Mouse (Mus musculus) gastrocnemius, adult 2 months (tissue): ENCODE measurements at regions not wholly inside any gene's neighbourhood (a gene's known extent, or its start where the extent isn't known, plus 50 kb on each side); places are given as distances from the start of the nearest gene placed in this dataset.
A peak's percentile ranks its signal among the peaks of the same experiment; 100 is the strongest.
"Not testable (repeated sequence)": the region's sequence is repeated elsewhere in the genome, so short reads cannot be mapped to it uniquely, and the experiment has no call there.

ENCODE experiments used
- DNase-seq: peaks from one replicate; pipeline ENCODE4 v3.0.0; 2022
- H3K27ac ChIP-seq: fragments of 200-600 bp; 2 replicates; pipeline ENCODE4 v1.8.1; 2022; ENCODE audit warnings: mild to moderate bottlenecking
- H3K4me3 ChIP-seq: fragments of 200-600 bp; 2 replicates; pipeline ENCODE4 v1.8.1; 2022; ENCODE audit warnings: mild to moderate bottlenecking, moderate library complexity
- CTCF ChIP-seq: fragments of 200-600 bp; IDR thresholded peaks from 2 replicates; pipeline ENCODE4 v1.8.1; 2022; ENCODE audit warnings: antibody characterized with exemption, mild to moderate bottlenecking, moderate library complexity
- intact Hi-C: fragments of 180-260 bp; cut with DNase I; formaldehyde crosslinking; loops from one replicate; pipeline ENCODE4 v1.15.1; 2025

DNA sequence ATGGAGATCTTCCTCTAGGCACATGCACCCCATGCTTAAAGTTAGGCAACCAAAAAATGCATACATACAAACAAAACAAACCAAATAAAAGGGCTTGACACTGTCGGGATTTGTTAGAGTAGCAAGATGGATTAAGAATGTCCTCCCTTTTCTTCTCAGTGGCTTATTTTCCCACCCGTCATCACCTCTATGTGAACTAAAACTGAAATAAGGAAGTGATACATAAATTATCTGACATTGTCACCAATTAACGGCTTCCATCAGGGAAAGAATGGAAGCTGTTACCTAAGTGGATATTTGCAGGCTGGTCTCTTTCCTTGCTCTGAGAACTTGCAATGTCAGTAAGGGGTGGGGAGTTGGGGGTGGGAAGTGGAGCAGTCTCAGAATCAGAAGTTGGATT is 541.5 kb downstream of the Diaph3 start:
- Histone ChIP-seq H3K27ac (no peak overlapping the region), H3K4me3 (no peak overlapping the region)
- no peak for TF ChIP-seq CTCF
- DNase-seq = no peak
- intact Hi-C loops = no loop called here

DNA sequence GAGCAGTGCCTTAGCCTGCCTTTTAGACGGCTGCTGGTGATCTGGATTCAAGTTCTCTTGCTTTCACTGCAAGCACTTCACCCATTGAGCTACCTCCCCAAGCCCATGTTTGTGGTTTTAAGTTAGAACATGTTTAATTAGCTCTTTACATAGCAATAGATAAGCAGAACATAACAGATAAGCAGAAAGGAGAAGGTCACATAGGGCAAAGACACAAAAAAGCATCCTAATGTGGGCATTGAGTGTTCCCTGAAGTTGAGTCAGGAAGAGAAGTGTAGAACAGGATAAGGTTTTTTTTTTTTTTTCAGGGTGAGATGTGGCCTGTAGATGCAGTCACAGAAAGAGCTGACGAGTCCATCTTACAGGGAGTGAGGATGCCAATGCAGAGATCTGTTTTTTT is 552.5 kb downstream of the Diaph3 start:
- no peak for TF ChIP-seq CTCF
- no peak overlapping the region for H3K27ac ChIP-seq
- intact Hi-C loops = no loop called here
- H3K4me3 ChIP-seq = no peak overlapping the region
- no peak for DNase-seq

DNA sequence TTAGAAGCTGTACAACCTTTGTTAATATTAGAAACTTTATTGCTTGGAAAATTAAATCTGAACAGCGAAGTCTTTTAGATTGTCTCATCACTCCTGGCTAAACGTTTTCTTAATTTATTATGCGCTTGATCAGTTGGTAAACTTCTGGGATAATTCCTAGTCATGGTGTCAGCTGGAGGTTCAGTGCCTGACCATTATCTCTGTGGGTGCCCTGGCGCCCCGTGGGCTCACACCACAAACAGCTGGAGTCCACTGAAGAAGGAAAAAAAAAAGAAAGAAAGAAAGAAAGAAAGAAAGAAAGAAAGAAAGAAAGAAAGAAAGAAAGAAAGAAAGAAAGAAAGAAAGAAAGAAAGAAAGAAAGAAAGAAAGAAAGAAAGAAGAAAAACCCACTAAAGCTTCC is 555.1 kb downstream of the Diaph3 start:
- H3K4me3 ChIP-seq, H3K27ac ChIP-seq, DNase-seq, intact Hi-C loops: not testable (repeated sequence)

DNA sequence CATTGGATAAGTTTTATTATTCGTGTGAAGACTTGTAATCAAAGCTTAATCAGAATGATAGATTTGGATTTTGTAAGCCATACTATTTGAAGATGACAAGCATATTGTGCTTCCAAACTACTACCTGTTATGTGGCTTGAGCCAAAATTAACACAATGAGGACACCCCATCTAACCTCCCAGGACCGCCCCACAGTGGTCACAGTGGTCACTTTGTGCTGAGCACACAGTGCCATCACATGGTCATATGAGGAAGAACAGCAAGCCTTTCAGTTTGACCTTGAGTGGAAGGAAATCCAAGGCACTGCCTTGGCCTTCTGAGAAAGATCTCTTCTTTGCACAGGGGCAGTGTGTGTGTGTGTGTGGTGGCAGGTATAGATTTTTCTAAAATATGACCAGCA is 578.3 kb downstream of the Diaph3 start:
- DNase-seq = no peak
- TF ChIP-seq CTCF = peak; percentile 67
- H3K4me3 ChIP-seq = no peak overlapping the region
- no peak overlapping the region for H3K27ac ChIP-seq
- intact Hi-C loops = no loop called here

DNA sequence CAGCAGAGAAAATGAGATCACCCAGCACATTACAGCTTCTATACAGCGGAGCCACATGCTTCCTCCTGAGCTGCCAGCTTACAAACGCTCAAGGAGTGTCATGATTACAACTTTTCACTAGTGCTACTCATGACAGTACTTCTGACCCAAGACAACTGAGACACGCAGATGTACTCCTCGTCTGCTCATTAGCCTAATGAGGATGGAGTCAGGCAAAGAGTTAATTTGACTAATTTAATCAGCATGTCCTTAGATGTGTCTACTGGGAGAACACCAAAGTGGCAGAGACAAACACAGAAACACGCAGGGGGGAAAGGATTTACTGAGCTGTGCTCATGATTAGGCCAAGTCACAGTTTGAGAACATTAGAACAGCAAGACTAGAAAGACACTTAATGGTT is 603.0 kb downstream of the Diaph3 start:
- H3K4me3 ChIP-seq = no peak overlapping the region
- DNase-seq = no peak
- intact Hi-C loops = no loop called here
- no peak overlapping the region for H3K27ac ChIP-seq
- TF ChIP-seq CTCF = no peak

DNA sequence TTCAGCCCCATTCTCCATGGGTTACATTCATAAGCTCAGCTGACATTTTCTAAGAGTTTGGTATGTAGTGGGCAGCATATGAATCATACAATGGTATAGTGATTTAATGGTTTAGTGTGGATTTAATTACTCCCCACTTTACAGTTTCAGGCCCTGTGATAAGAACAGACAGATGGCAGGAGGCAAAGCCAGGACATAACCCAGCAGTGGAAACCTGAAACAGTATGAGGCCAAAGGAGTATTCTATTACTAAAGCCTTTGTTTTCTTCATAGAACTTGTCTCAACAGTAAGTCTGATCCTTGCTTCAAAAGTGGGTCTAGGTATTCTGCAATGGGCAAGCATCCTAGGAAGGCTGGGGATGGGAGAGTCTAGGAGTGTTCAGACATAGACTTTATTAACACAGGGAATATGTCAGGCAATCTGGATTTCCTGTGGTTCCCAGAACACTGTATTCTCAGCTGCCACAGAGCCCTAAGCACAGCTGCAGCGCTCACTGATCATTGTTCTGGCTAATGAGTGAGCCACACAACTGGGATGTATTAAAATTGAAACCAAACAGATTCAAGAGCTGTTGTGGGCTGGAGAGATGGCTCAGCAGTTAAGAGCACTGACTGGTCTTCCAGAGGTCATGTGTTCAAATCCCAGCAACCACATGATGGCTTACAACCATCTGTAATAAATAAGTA is 604.6 kb downstream of the Diaph3 start:
- no peak for TF ChIP-seq CTCF
- DNase-seq = no peak
- intact Hi-C loops = no loop called here
- Histone ChIP-seq H3K4me3 (no peak overlapping the region), H3K27ac (no peak overlapping the region)

DNA sequence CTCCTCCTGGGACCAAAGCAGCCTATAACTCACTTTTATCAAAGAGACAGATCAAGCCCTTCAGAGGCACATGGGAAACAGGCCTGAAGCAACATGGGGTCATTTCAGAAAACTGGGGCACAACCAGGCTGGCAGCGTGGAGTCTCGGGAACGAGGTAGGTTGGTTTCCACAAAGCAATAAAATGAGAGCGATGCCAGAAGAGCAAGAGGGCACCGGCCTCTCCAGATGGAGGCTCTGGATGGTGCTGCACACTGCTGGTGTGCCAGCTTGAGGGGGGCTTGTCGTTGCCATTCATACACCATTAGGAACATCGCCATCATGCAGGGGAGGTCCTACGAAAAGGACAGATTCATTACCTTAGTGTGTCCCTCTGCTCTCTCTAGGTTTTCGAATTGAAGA is 630.6 kb downstream of the Diaph3 start:
- Histone ChIP-seq H3K4me3 (no peak overlapping the region), H3K27ac (no peak overlapping the region)
- intact Hi-C loops = no loop called here
- DNase-seq = no peak
- TF ChIP-seq CTCF = no peak

DNA sequence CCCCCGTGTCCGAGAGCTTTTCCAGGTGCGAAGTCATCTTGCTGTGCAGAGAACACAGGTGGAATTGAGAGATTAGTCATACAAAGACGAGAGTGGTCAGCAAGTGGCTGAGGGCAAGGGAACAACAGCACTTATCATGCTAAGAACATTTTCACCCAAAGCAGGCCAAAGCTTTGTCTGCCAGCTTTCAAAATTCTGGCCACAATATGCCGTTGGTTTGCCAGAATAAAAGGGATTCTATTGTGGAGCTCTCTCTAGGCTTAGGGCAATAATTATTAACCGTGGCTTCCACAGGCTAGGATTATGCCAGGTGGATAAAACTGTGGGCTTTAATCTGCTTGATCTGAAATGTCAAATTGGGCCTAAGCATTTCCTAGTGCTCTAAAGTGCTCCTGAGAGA is 631.3 kb downstream of the Diaph3 start:
- no peak overlapping the region for H3K4me3 ChIP-seq
- TF ChIP-seq CTCF = no peak
- DNase-seq = no peak
- no peak overlapping the region for H3K27ac ChIP-seq
- intact Hi-C loops = no loop called here

DNA sequence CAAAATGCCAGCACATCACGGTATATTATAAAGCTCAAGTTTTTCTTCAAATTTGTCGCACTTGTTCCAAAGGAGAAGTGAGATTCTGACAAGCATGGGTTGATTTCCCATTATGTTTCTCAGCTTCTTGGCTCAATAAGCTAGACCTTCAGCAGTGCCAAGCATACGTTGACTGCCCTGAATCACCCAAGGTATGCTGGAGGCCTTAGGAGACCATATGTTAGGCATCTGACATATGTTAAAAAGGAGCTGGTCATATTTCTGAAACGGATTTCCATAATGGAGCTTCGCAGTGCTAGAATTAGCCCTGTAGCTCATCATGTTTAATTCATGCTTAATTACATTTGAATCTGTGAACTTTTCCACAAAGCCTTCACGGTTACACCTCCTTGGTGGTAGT is 634.7 kb downstream of the Diaph3 start:
- intact Hi-C loops = no loop called here
- DNase-seq = no peak
- Histone ChIP-seq H3K27ac (no peak overlapping the region), H3K4me3 (no peak overlapping the region)
- no peak for TF ChIP-seq CTCF

DNA sequence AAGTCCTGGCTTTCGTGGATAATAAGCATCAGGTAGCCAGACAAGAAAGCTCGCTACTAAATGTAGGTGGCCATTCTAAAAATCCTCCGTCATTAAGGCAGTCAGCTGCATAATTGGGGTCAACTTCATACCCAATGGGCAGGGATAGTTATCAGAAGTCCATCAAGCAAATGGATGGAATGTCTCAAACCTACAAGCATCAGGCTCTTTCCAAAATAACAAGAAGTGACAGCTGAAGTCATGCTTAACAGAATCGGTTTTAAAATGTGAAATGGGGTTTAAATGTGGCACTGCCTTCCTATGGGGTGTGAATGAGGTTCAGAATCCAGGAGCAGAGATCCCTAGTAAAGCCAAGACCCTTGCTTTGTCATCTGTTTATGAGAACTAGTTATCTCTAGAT is 650.2 kb downstream of the Diaph3 start:
- H3K4me3 ChIP-seq = no peak overlapping the region
- intact Hi-C loops = no loop called here
- DNase-seq = no peak
- TF ChIP-seq CTCF = no peak
- H3K27ac ChIP-seq = no peak overlapping the region

DNA sequence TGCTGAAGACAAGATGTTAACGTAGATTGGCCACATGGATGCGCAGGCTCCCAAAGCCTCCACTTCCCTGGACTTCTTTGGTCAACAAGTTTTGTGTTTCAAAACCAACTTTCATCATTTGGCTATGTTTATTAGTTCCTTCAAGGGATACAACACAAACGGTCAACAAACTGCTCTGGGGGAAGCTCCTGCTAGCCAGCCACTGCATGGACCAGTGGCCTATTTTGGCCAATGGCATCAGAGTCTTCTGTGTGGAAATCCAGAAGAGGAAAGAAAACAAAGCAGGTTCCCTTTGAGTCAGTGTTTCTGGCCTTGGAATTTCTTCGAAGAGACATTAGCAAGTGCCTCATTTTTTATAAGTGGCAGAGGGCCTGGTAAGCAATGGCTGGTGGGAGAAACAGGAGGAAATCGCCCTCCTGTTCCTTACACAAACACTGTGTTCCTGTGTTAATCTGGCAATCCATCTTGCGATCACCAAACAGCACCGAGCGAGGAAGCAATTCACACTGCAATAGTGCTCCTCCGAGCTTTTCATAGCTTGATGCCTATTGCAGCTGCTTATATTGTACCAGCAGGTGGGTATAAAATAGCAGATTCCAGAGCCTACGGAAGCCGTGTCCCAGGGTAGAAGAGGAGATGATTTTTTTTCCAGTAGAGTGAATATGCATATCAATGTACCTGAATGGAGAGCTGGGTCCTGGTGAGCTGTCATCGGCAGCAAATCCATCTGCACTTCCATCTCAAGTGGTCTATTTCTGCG is 651.0 kb downstream of the Diaph3 start:
- TF ChIP-seq CTCF = no peak
- peak; percentile 21 for DNase-seq
- Histone ChIP-seq H3K4me3 (peak overlapping the region; percentile 43), H3K27ac (peak overlapping the region; percentile 48)
- intact Hi-C loops = no loop called here

DNA sequence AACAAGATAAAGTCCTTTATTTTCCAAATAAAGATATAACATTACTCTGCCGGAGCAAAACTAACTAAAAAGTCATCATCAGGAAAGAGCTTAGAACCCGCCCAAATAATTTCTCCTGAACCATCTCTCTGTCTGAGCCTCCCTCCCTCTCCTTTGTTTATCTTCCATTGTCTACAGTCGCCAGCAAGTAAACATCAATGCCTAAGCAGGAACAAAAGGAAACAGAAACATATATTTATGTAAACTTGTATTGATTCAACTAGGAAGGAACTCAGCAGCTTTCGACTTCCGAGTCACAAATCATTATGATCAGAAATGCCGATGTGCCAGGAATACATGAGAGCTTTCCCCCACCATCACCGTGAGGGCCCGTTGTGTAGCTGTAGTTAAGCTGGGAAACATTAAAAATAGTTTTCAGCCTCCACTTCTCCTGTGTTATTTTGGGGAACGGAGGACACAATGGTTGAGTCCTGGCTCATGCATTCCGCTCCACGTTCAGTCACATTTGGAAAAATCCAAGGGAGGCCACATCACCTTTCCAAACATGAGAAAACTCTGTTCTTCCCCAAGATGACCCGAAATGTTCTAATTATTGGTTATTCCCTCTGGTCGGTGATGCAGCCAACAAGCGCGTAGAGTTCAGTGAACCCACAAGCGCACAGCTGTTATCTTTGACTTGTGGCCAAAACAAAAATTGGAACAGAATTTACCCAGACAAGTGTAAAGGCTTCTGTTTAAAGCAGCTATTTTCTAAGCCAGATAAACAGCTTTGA is 651.8 kb downstream of the Diaph3 start:
- DNase-seq = peak; percentile 62
- no peak for TF ChIP-seq CTCF
- H3K27ac ChIP-seq = peak overlapping the region; percentile 49
- intact Hi-C loops = no loop called here
- H3K4me3 ChIP-seq = peak overlapping the region; percentile 43

DNA sequence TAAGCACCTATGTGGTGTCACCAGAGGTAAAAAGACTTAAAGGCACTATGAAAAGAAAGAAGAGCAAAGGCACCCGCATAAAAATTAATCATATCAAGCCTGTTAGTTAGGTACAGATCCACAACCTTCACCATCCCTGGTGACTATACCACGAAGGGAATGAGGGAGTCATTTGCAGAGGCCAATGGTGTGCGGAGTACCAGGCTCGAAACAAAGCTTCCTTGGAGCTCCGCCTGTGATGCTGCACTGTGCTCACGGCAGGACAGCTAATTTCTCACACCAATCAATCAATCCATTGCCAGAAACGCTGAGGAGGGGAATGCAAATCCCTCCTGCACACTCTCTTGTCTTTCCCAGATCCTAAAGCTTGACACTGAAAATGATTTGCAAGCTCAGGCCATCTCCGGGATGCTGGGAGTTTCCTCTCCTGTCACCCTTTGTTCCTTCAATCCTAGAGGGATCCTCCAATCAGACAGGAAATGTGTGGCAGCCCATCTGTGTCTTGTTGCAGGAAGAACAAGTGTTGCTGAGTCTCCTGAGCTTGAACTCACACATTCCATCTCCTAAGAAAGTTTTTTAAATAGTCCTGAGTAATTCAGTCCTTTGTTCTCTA is 653.6 kb downstream of the Diaph3 start:
- no peak overlapping the region for H3K27ac ChIP-seq
- DNase-seq = no peak
- TF ChIP-seq CTCF = no peak
- intact Hi-C loops = no loop called here
- H3K4me3 ChIP-seq = no peak overlapping the region
